Mouse (Mus musculus) embryonic facial prominence, embryonic 15.5 days (tissue): ENCODE results near the gene Fbxo27. TPM values are rescaled to one million over a fixed set of nuclear protein-coding genes. Genes with fewer than 3 reads are reported as not detected.
A peak's percentile ranks its signal among the peaks of the same experiment; 100 is the strongest.

ENCODE experiments used
- ATAC-seq: fragments of 200-750 bp; cut with Nextera tagmentation; 2 replicates; pipeline ENCODE4 v1.8.0; 2017; ENCODE audit warnings: low read depth, moderate TSS enrichment; ENCODE audit not compliant: insufficient number of reproducible peaks, low FRiP score, low TSS enrichment
- H3K27ac ChIP-seq: fragments of 300-500 bp; sonication (generic); replicated peaks from 2 replicates; pipeline ENCODE4 v1.5.1; 2015; ENCODE audit warnings: mild to moderate bottlenecking, inconsistent platforms
- H3K27me3 ChIP-seq: fragments of 300-500 bp; sonication (generic); 2 replicates; pipeline ENCODE4 v1.6.1; 2015; ENCODE audit warnings: inconsistent platforms
- H3K36me3 ChIP-seq: fragments of 300-500 bp; sonication (generic); 2 replicates; pipeline ENCODE4 v1.6.1; 2015; ENCODE audit warnings: mild to moderate bottlenecking, inconsistent platforms
- H3K4me1 ChIP-seq: fragments of 300-500 bp; sonication (generic); 2 replicates; pipeline ENCODE4 v1.6.1; 2015; ENCODE audit warnings: inconsistent platforms
- H3K4me2 ChIP-seq: fragments of 300-500 bp; sonication (generic); replicated peaks from 2 replicates; pipeline ENCODE4 v1.6.1; 2015; ENCODE audit warnings: mild to moderate bottlenecking, inconsistent platforms
- H3K4me3 ChIP-seq: fragments of 300-500 bp; sonication (generic); replicated peaks from 2 replicates; pipeline ENCODE4 v1.5.1; 2015; ENCODE audit warnings: mild to moderate bottlenecking, inconsistent platforms
- H3K9ac ChIP-seq: fragments of 300-500 bp; sonication (generic); 2 replicates; pipeline ENCODE4 v1.6.1; 2015; ENCODE audit warnings: inconsistent platforms
- H3K9me3 ChIP-seq: fragments of 300-500 bp; sonication (generic); replicated peaks from 2 replicates; pipeline ENCODE4 v1.6.1; 2016; ENCODE audit warnings: inconsistent platforms
- WGBS: fragments of 180-500 bp; shearing (Covaris S2); methylation state at CpG from one replicate; pipeline ENCODE4 v1.1.7; 2015; 5-methylcytosine and 5-hydroxymethylcytosine counted together
- polyA plus RNA-seq: library from polyadenylated mRNA; unstranded; fragments of >200 nt; fragmentation: Nextera tagmentation; extraction: Ambion mirVana; gene quantifications from 2 replicates; pipeline ENCODE4 v1.2.1, GENCODE M21; 2015

Gene Fbxo27
- polyA plus RNA-seq, 1 experiment from 2014 or later: 9.1 TPM

- H3K4me2 ChIP-seq: no peak overlapping the region
- H3K27me3 ChIP-seq: no peaks in the 10 kb centered on the region
- H3K9me3 ChIP-seq: no peaks in the 10 kb centered on the region; the same call in 1 of the 2 replicates
- ATAC-seq: no peak
- H3K36me3 ChIP-seq: peaks cover 14% of the 10 kb centered on the region
- H3K9ac ChIP-seq: no peak overlapping the region
- 0 out of 2 replicates have a peak overlapping the region, but pooled peaks have one; percentile 6 for H3K4me3 ChIP-seq
- H3K27ac ChIP-seq: no peak overlapping the region
- 7% methylated on average over 14 of the region's 14 CpGs for WGBS
- no peaks in the 10 kb centered on the region for H3K4me1 ChIP-seq
These were observed 34.0 kb downstream of the Fbxo27 start for GRCm38 (mm10) chr7:28726600-28726999.

GRCm38 (mm10) chr7:28727649-28728340 lies 35.1 kb downstream of the Fbxo27 start:
- no peak for ATAC-seq
- no peak overlapping the region for H3K4me2 ChIP-seq
- H3K36me3 ChIP-seq: peaks cover 14% of the 10 kb centered on the region
- H3K9ac ChIP-seq: no peak overlapping the region
- no peak overlapping the region for H3K4me3 ChIP-seq
- no peak overlapping the region for H3K27ac ChIP-seq
- WGBS: 57% methylated on average over 10 of the region's 10 CpGs
- peaks cover 7% of the 10 kb centered on the region for H3K4me1 ChIP-seq
- H3K9me3 ChIP-seq: no peaks in the 10 kb centered on the region; the same call in 1 of the 2 replicates
- H3K27me3 ChIP-seq: no peaks in the 10 kb centered on the region

- Histone ChIP-seq H3K4me3 (peak overlapping the region; percentile 48), H3K9me3 (no peaks in the 10 kb centered on the region; the same call in 1 of the 2 replicates), H3K27ac (no peak overlapping the region), H3K9ac (peak overlapping the region; percentile 18; the same call in 1 of the 2 replicates), H3K27me3 (no peaks in the 10 kb centered on the region), H3K4me1 (peaks cover 12% of the 10 kb centered on the region), H3K4me2 (peak overlapping the region; percentile 83), H3K36me3 (peaks cover 33% of the 10 kb centered on the region)
- WGBS: 3% methylated on average over 58 of the region's 58 CpGs
- ATAC-seq: peak; percentile 79
These were observed 39.9 kb downstream of the Fbxo27 start for GRCm38 (mm10) chr7:28732341-28733142.

- no peaks in the 10 kb centered on the region; the same call in 1 of the 2 replicates for H3K9me3 ChIP-seq
- no peaks in the 10 kb centered on the region for H3K27me3 ChIP-seq
- H3K27ac ChIP-seq: no peak overlapping the region
- peak overlapping the region; percentile 48 for H3K4me3 ChIP-seq
- peak overlapping the region; percentile 83 for H3K4me2 ChIP-seq
- H3K4me1 ChIP-seq: peaks cover 12% of the 10 kb centered on the region
- no peak for ATAC-seq
- 10% methylated on average over 11 of the region's 11 CpGs for WGBS
- H3K36me3 ChIP-seq: peaks cover 40% of the 10 kb centered on the region
- no peak overlapping the region for H3K9ac ChIP-seq
These were observed 40.6 kb downstream of the Fbxo27 start for GRCm38 (mm10) chr7:28733211-28733610.

- WGBS: 83% methylated on average over 6 of the region's 6 CpGs
- Histone ChIP-seq H3K36me3 (peaks cover 54% of the 10 kb centered on the region), H3K27ac (no peak overlapping the region), H3K9ac (no peak overlapping the region), H3K4me3 (no peak overlapping the region), H3K27me3 (no peaks in the 10 kb centered on the region), H3K4me2 (no peak overlapping the region), H3K4me1 (peaks cover 13% of the 10 kb centered on the region), H3K9me3 (no peaks in the 10 kb centered on the region; the same call in 1 of the 2 replicates)
- ATAC-seq: no peak
These were observed 43.1 kb downstream of the Fbxo27 start for GRCm38 (mm10) chr7:28735701-28736100.

- H3K36me3 ChIP-seq: peaks cover 51% of the 10 kb centered on the region
These were observed 47.2 kb downstream of the Fbxo27 start for GRCm38 (mm10) chr7:28739829-28740228.

GRCm38 (mm10) chr7:28740949-28741348 lies 48.3 kb downstream of the Fbxo27 start:
- 33% methylated on average over 9 of the region's 9 CpGs for WGBS
- Histone ChIP-seq H3K36me3 (peaks cover 51% of the 10 kb centered on the region), H3K4me2 (peak overlapping the region; percentile 80), H3K27me3 (no peaks in the 10 kb centered on the region), H3K9ac (peak overlapping the region; percentile 52), H3K4me1 (peaks cover 14% of the 10 kb centered on the region), H3K4me3 (peak overlapping the region; percentile 77), H3K9me3 (no peaks in the 10 kb centered on the region), H3K27ac (peak overlapping the region; percentile 81)
- no peak for ATAC-seq

More at GRCm38 (mm10) chr7:28739829-28740228, 47.2 kb downstream of the Fbxo27 start:
- Histone ChIP-seq H3K4me1 (peaks cover 14% of the 10 kb centered on the region), H3K9me3 (no peaks in the 10 kb centered on the region), H3K9ac (no peak overlapping the region), H3K27me3 (no peaks in the 10 kb centered on the region), H3K4me3 (no peak overlapping the region), H3K4me2 (no peak overlapping the region), H3K27ac (no peak overlapping the region)
- no peak for ATAC-seq
- 90% methylated on average over 21 of the region's 21 CpGs for WGBS

- Histone ChIP-seq H3K36me3 (peaks cover 51% of the 10 kb centered on the region), H3K27ac (peak overlapping the region; percentile 81), H3K4me1 (peaks cover 14% of the 10 kb centered on the region), H3K4me3 (peak overlapping the region; percentile 77), H3K9me3 (no peaks in the 10 kb centered on the region), H3K9ac (peak overlapping the region; percentile 52), H3K4me2 (peak overlapping the region; percentile 80), H3K27me3 (no peaks in the 10 kb centered on the region)
- ATAC-seq: no peak
- under 1% methylated on average over 13 of the region's 13 CpGs for WGBS
These were observed 48.7 kb downstream of the Fbxo27 start for GRCm38 (mm10) chr7:28741368-28741708.

GRCm38 (mm10) chr7:28741709-28742438 lies 49.2 kb downstream of the Fbxo27 start, which contains the start of the genes Mrps12 and Sars2:
Gene Mrps12 (minus strand): TSS chr7:28741820.
Gene Sars2 (plus strand): TSS chr7:28741992.
- H3K27ac ChIP-seq: peak within 1 kb of the TSS; percentile 94
- H3K4me1 ChIP-seq: peaks cover 14% of the 10 kb centered on the region
- H3K4me2 ChIP-seq: peak within 1 kb of the TSS; percentile 80
- no peaks in the 10 kb centered on the region for H3K27me3 ChIP-seq
- ATAC-seq: peak; percentile 98
- H3K9ac ChIP-seq: peak within 1 kb of the TSS; percentile 60
- no peaks in the 10 kb centered on the region for H3K9me3 ChIP-seq
- peak within 1 kb of the TSS; percentile 77 for H3K4me3 ChIP-seq
- H3K36me3 ChIP-seq: peaks cover 46% of the 10 kb centered on the region
- WGBS: 0% methylated on average over 39 of the region's 39 CpGs
